Mouse (Mus musculus): Measurements from ENCODE around the gene Gm5901.

- TF ChIP-seq GABPA (IDR thresholded peaks at IDR 0.05; ENCODE audit: insufficient replicate concordance, low read depth, low read length) = no peak
- no peak for TF ChIP-seq CTCF (conservative IDR thresholded peaks at IDR 0.05 in 1 of 2, IDR thresholded peaks at IDR 0.05 in 1 of 2; ENCODE audit: low read depth in 2 of 2, low read length in 2 of 2)
- no peak for TF ChIP-seq MAX (IDR thresholded peaks at IDR 0.05; ENCODE audit: low read length)
- TF ChIP-seq POLR2A (IDR thresholded peaks at IDR 0.05; ENCODE audit: low read depth, low read length) = no peak
- TF ChIP-seq TCF12 (IDR thresholded peaks at IDR 0.05; ENCODE audit: low read depth, low read length) = no peak
- TF ChIP-seq CHD1 (IDR thresholded peaks at IDR 0.05; ENCODE audit: low read depth, low read length) = no peak
- no peak for TF ChIP-seq HCFC1 (IDR thresholded peaks at IDR 0.05; ENCODE audit: low read depth, low read length)
- TF ChIP-seq JUND (conservative IDR thresholded peaks at IDR 0.05; ENCODE audit: low read depth, low read length) = no peak
- TF ChIP-seq CHD2 (IDR thresholded peaks at IDR 0.05; ENCODE audit: low read length) = no peak
- no peak for TF ChIP-seq POLR2AphosphoS2 (IDR thresholded peaks at IDR 0.05; ENCODE audit: low read depth, low read length)
Observed at GRCm38 (mm10) chr7:105424368-105424767, 49.5 kb downstream of the Gm5901 start.

Data from CH12.LX (cell line).